Mouse (Mus musculus): ENCODE measurements at regions not wholly inside any gene's neighbourhood (a gene's known extent, or its start where the extent isn't known, plus 50 kb on each side); places are given as distances from the start of the nearest gene placed in this dataset.
"Not testable (repeated sequence)": the region's sequence is repeated elsewhere in the genome, so short reads cannot be mapped to it uniquely, and the experiment has no call there.

DNA sequence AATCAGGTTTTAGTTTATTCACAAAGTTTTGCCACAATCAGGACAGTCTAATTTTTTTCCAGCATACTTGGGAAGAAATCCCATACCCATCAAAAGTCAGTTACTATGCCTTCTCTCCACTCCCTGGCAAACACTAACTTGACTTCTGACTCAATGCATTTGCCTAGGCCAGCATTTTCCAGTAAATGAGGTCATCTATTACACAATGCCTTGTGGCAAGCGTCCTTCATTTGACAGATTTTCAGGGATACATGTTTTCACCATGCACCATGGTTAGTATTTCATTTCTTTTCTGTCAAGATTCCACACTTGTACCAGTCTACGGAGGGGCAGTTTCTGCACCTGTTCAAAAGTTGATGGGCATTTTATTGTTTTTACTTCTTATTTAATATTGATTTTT is 88.4 kb upstream of the Slc2a12 start:
- not testable (repeated sequence) for DNase-seq (ENCODE audit: low read depth, low spot score)

DNA sequence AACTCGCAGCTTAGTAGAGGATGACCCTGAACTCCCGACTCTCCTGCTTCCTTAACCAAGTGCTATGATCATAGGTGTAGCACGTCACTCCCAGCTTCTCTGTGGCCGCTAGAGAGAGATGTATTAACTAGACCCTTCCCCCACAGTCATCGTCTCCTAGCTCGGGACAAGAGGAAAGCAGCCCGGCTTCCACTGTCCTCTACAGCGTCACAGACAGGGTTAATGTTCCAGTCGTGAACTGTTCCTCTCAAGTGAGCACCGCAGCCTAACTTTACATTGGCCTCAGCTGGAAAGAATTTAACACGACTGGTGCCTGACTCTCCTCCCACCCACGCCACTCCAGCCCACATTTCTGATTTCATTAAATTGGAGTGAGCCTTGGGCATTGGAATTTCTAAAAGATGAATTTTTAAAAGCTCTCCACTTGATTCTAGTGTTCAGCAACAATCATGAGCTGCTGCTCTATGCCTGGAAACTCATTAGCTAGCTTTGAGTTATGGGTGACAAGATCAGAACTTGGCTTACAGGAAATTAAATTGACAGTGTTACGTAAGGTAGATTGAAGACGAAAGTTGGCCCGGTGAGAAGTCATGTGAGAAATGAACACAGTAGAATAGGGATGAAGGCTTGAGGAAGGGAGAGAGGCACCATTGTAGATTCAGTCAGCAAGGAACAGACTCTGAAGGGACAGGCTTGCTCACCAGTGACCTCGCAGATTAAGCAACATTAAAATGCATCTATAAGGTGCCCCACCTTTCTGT is 75.4 kb upstream of the Slc2a12 start:
- not testable (repeated sequence) for DNase-seq (ENCODE audit: low read depth, low spot score)

DNA sequence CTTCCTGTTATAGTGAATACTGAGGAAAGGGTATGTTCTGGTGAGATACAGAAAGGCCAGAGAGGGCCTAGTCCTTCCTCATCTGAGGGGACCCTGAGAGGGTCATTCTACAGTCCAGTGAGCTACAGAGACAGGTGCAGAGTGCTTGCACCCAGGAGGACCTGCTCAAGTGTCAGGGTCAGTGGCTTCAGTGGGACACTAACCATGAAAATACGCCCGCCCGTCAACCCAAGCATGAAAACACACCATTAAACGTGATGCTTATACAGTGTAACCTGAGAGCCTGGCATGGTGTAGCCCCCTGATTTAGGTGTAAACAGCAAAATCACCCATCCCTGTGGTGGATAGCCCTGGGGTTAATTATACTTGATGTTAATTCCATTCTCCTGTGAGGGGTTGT is 70.8 kb upstream of the Slc2a12 start:
- DNase-seq (ENCODE audit: low read depth, low spot score), result not testable (repeated sequence)

DNA sequence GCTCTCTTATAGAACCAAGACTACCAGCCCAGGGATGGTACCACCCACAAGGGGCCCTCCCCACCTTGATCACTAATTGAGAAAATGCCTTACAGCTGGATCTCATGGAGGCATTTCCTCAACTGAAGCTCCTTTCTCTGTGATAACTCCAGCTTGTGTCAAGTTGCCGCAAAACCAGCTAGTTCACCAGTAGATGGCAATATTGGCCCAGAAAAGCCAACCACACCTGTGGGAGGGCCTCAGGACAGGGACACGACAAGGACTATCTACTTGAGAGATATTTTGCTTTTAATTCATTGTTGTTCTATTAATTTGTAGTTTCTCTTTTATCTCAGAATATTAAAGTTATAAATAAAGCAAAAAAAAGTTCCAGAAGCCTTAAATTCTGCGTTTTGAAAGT is 65.4 kb upstream of the Slc2a12 start:
- DNase-seq (ENCODE audit: low read depth, low spot score), result peak; percentile 77

DNA sequence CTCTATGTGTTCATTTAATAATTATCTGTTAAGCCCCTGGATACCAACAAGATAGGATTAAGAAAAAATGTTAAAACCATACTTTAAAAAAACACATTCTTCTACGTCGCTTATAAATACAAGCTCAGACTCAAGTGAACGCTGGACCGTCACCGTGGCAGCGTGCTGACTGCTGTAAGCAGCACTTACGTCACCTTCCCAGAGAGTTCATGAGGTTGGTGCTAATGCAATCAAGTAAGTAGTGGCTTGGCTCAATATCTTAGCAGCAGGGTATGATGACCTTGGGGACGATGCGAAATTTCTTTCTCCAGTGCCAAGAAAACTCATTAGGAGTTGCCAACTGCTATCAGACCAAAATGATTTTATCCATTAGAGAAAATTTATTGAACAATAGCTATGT is 63.5 kb upstream of the Slc2a12 start:
- not testable (repeated sequence) for DNase-seq (ENCODE audit: low read depth, low spot score)

DNA sequence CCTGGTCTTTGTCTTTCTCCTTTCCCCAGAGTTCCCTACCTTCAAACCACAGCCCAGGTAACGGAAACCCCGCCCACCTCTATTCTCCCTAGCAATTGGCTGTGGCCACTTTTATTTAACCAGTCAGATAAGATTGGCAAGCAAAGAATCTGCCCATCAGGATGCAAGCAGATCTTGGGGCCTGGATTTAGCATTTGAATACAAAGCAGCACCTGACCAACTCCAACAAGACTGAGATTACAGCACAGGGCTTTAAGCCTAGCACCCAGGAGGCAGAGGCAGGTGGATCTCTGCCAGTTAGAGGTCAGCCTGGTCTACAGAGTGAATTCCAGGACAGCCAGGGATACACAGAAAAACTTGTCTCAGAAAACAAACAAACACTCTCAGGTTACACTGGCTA is 61.5 kb upstream of the Slc2a12 start:
- not testable (repeated sequence) for DNase-seq (ENCODE audit: low read depth, low spot score)

DNA sequence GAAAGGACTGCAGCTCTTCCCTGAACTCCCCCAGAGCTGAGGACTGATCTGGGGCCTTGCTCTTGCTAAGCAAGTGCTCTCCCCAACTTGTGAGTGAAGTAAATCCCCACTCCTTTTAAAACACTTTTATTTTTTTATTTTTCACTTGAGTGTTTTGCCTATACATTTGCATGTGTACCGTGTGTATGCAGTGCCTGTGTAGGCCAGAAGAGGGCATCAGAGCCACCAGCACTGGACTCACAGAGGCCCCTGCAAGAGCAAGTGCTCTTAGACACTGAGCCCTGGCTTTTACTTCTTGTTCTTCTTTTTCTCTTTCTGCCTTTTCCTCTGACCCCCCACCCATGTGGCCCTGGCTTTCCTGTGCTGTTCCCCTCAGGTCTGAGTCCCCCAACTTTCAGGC is 56.2 kb upstream of the Slc2a12 start:
- peak; percentile 32 for DNase-seq (ENCODE audit: low read depth, low spot score)

DNA sequence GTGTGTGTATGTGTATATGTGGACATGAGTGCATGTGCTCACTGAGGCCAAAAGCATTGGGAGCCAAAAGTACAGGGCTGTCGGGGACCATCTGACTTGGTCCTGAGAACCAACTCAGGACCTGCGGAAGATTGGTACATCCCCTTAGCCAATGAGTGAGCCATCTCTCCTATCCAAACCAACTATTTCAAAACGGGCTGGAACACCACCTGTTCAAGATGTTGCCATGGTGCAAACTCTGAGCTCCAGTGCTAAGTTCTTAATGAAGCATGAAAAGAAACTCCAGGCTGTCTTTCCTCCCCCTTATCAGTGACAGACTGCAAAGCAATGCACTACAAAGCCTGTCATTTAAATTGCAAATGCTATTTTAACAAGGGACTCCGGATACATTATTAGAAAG is 53.1 kb upstream of the Slc2a12 start:
- DNase-seq (ENCODE audit: low read depth, low spot score), result not testable (repeated sequence)

DNA sequence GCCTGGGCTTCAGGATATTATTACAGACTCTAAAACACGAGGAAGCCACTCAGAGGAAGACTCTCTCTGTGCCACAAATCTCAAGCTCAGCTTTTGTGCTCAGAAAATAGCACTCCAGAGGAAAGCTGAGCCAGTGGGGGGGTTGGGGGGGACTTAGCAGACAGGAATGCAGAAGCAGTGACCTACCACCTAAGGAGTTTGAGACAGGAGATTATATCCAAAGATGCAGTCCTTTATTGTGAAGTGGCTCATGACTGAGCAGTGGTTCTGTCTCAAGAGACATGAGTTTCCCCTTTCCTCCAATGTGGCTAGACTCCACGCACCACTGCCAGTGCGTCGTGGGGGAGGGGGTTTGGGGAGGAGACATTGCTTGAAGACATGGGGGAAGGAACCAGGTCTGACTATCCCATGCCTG is 52.6 kb upstream of the Slc2a12 start:
- DNase-seq (ENCODE audit: low read depth, low spot score), result not testable (repeated sequence)

DNA sequence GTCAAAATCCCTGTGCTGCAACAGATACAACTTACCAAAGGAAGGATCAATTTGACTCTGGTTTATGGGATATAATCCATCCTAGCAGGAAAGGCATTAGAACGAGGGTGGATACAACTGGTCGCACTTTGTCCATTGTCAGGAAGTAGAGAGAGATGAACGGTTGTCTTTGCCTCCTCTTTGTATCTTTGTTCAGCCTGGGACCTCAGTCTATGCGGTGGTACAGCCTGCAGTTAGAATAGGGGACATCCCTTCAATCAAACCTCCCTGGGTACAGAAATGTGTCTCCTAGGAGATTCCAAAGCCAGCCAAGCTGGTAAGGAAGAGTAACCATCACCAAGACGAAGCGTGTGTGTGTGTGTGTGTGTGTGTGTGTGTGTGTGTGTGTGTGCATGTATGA is 52.1 kb upstream of the Slc2a12 start:
- DNase-seq (ENCODE audit: low read depth, low spot score), result not testable (repeated sequence)

All from A20 (cell line).